Mouse (Mus musculus) thymus, postnatal 0 days (tissue): ENCODE results near the gene Gm128. TPM values are rescaled to one million over a fixed set of nuclear protein-coding genes. Genes with fewer than 3 reads are reported as not detected.

Experiments
- DNase-seq: peaks from one replicate; pipeline ENCODE4 v3.0.0-alpha.2; 2015; ENCODE audit warnings: low spot score
- polyA plus RNA-seq: library from polyadenylated mRNA; unstranded; fragments of >200 nt; fragmentation: Nextera tagmentation; extraction: Ambion mirVana; gene quantifications from 2 replicates; pipeline ENCODE4 v1.2.1, GENCODE M21; 2015

Gene Gm128
- polyA plus RNA-seq, 1 experiment from 2014 or later, result 0.39 TPM

GRCm38 (mm10) chr3:95269789-95270188 lies 28.4 kb upstream of the Gm128 start:
- DNase-seq, result no peak

DNA sequence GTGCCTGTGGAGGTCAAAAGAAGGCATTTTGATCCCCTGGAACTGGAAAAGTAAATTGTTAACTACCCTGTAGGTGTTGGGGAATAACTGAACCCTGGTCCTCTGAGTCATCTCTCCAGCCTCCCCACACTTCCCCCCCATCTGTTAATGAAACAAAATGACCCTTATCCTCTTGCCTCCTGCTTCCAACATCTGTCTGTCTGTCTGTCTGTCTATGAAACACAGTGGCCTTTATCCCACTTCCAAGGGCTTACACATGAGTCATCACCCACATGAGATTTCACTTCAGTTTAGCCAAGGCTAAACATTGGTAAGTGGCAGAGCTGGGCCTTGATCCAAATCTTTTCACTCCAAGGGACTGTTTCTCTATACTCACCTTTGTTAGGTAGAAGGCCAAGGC lies 26.5 kb upstream of the Gm128 start:
- DNase-seq, result no peak

DNA sequence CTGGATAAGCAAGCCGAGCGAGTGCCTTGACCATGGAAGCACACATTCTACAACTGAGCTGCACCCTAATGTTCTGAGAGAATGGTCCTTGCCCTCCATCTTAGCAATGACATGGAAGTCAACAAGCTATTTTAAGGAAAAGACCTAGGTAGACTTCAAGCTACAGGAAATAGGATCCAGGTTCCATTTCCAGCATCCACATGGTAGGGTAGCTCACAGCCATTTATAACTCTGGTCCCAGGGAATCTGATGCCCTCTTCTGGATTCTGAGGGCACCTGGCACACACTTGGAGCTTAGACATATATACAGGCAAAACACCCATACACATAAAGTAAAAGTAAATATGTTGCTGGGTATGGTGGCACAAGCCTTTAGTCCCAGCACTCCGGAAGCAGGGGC lies 24.7 kb upstream of the Gm128 start:
- DNase-seq, result no peak

DNA sequence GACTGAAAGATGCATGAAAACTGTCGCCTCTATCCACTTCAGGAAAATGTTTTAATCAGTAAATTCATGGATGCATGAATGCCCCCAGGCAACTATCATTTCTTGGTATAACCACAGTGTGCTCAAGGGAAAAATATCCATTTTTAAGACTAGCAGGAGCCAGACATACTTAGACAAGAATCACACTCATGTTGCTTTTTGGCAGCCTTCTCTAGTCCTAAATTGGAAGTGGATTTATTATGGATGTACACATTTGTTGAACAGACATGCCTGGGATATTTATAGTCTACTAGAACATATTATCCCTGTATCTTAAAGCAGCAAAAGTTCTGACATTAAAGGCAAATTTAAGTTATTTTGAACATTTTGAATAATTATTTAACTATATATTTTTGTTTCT lies 23.3 kb upstream of the Gm128 start:
- no peak for DNase-seq

DNA sequence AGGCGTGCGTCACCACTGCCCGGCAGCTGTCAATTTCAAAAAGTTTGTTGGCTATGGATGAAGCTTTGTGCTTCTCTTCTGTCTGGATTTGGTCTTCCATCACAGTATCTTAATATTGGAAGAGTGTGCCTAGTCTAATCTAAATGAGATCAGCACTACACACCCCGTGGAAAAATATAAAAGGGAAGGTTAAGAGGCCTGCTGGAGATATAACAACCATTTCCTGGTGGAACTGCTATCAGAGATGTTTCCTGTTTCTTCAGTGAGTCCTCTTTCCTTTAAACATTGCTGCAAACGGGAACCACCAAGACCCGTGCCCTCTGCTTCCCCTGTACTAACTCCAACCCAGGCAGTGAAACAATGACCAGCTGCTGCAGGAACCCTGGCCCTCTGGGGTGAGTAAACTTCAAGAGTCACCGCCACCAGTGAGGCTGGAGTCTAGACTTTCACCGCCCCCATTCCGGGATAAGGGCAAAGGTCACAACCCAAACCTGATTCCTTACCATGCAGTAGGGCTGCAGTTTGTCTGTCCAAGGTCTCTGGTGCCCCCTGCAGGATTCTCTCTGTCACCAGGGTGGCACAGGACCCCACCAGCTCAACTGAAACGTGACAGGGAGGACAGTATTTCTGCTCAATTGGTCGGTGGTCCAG lies 21.8 kb upstream of the Gm128 start:
- peak; percentile 76 for DNase-seq

- DNase-seq, result no peak
These were observed 20.6 kb upstream of the Gm128 start for GRCm38 (mm10) chr3:95261975-95262374.

DNA sequence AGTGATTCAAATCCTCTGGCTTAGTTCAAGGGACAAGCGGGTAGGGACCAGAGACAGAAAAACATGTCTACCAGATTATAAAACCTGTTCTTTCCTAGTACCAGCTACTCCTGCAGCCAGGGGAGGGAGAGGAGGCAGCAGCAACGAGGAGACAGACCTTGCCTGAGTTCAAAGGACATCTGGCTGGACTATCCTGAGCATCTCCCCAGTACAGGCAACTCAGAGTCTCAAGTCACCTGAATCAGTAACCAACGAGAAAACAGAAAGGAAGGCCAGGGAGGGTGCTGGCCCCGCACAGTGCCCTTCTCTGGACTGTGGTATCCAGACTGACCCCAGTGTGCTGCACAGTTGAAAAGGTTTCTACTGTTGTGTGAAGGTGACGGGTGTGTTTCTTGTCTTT lies 15.5 kb upstream of the Gm128 start:
- DNase-seq, result no peak

DNA sequence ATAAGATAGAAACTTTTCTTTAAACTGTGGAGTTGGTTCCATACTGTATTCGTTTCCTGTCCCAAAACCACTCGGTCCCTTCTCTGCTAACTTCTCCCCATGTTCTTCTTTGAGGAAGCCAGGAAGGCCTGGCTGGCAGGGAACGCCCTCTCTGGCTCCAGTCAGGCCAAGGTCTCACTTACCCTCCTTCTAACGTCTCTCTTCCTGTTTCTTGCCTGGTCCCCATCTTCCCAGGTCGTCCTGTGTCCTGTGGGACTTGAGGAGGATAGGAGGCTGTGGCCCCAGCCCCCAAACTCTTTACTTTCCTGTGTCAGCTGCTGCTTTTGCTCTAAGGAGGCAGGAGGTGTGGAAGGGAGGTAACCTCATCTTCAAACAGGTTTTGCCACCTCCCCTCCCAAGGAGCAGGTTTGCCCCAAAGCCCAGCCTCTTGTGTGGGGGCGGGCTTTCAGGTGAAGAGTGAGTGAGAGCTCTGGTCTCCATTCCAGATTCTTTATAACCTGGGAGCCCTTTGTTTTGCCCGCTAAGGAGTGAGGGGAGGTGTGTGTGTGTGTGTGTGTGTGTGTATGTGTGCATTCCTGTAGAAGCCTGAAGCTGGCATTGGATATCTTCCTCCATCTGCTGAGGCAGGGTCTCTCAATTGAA lies 9.5 kb upstream of the Gm128 start, which contains the start of gene Bnipl:
Gene Bnipl, minus strand, starts transcription at position 411 of the 642 bp plus-strand sequence.
- no peak for DNase-seq

DNA sequence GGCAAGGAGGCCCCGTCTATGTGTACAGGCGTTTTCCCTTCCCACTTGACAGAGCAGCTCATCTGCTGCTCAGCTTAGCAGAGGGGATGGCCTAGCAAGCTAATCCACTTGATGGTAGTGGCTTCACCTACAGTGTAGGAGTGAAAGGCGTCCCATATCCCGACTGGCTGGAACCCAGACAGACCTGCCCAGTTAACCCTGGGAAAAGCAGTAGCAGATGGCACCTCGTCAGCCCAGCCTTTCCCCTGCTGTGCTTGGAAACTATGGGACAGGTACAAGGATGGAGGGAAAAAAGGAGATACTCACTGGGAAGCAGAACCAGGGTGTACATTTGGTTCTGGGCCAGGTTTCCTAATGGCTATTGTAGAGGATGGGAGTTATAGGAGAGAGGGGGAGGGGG lies 9.0 kb upstream of the Gm128 start:
- DNase-seq, result no peak

DNA sequence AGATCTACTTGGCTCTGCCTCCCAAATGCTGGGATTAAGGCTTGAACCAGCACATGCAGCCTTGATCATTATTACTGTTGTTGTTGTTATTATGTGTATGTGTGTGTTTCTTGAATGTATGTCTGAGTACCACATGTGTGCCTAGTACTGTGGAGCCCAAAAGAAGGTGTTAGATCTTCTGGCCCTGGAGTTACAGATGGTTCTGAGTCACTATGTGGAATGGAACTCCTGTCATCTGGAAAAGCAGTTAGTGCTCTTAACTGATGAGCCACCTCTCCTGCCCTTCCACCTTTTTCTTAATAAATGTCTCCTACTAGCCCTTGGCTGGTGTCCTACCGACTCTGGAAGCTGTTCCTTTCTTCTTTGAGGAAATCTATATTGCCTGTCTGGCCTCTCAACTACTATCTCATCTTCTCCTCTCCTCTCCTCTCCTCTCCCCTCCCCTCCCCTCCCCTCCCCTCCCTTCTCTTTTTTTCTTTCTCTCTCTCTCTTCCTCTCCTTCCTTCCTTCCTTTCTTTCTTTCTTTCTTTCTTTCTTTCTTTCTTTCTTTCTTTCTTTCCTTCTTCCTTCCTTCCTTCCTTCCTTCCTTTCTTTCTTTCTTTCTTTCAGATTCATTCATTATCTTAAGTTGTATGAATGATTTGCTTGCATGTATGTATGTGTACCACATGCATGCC lies 6.4 kb upstream of the Gm128 start:
- no peak for DNase-seq

DNA sequence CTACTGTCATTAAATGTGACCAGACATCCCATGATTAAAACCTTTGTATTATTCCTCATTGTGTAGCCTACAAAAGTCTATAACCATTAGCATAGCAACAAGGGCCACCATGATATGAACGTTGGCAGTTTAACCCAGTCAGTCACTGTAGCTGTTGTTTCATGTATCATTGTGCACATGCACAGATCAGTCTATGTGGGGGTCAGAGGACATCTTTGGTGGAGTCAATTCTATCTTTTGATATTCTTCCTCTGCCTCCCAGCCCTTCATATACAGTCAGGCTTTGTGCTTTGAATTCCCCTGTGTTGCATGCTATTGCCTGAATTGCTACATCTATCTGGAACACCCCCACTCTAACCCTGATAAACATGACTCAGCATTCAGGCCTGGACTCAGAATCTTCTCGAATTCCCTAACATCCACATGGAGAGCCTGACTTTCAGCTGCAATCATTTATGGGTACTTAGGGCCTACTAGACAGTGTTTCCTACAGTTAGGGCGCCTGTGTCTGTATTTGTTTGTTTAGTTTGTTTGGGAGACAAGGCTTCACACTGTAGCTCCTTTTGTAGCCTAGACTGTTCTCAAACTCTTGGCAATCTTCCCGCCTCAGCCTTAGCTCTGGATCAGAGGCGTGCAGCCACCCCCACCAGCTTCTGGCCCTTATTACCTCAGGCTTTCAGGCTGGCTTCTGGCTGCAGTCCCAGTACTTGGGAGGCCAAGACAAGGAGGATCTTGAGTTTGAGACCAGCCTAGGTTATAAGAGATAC lies 5.2 kb upstream of the Gm128 start:
- no peak for DNase-seq

GRCm38 (mm10) chr3:95243086-95243485 lies 1.7 kb upstream of the Gm128 start:
- DNase-seq, result no peak

- no peak for DNase-seq
These were observed 498 bp downstream of the Gm128 start for GRCm38 (mm10) chr3:95240900-95241299.

DNA sequence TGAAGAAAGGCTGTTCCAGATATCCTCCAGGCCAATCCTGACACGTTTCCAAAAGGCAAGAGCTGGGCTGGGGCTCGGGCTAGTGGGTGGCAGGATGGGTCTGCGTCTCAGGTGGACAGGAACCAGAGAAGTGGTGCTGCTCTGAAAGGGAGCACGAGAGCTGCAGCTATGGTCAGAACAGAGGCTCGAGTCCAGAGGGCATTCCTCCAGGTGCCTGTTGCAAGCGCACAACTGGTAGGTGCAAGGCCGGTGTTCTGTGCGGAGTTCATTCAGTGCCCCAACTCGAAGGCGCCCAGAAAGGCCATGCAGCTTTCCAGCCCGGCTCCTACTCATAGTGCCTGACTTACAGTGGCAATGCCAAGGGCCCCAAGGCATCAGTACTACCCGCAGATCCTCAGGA lies 1.4 kb downstream of the Gm128 start:
- DNase-seq, result no peak

GRCm38 (mm10) chr3:95239022-95239421 lies 2.4 kb downstream of the Gm128 start:
- DNase-seq, result no peak

GRCm38 (mm10) chr3:95237541-95238099 lies 3.8 kb downstream of the Gm128 start:
- no peak for DNase-seq

- no peak for DNase-seq
These were observed 5.8 kb downstream of the Gm128 start for GRCm38 (mm10) chr3:95235386-95236301.

- DNase-seq, result no peak
These were observed 8.0 kb downstream of the Gm128 start for GRCm38 (mm10) chr3:95233303-95233980.

- no peak for DNase-seq
These were observed 8.6 kb downstream of the Gm128 start for GRCm38 (mm10) chr3:95232771-95233170.
